Mouse (Mus musculus) megakaryocyte, embryonic 14.5 days (primary cell): ENCODE results near the gene Clasp2.

Experiments
- FLI1 ChIP-seq: IDR thresholded peaks from 2 replicates; pipeline ENCODE4 v1.6.1; 2012; ENCODE audit warnings: low read length, inconsistent platforms, mixed read lengths
- GATA1 ChIP-seq: IDR thresholded peaks from 3 replicates; pipeline ENCODE4 v1.6.1; 2012; ENCODE audit warnings: mixed read lengths, low read length, inconsistent platforms, borderline replicate concordance

- TF ChIP-seq GATA1 (no peak), FLI1 (no peak)
These were observed at the start of gene Clasp2 for GRCm38 (mm10) chr9:113741108-113741636.
